Mouse (Mus musculus) heart, adult 11 months (tissue): ENCODE results near the gene Qtrt1.

Experiments used
- DNase-seq: peaks from one replicate; pipeline ENCODE4 v3.0.0; 2022

The Qtrt1 gene

GRCm38 (mm10) chr9:21424631-21425555, 13.3 kb downstream of the Qtrt1 start, which contains the start of gene Dnm2:
Gene Dnm2, plus strand, starts transcription at chr9:21424908.
- peak; percentile 100 for DNase-seq

DNA sequence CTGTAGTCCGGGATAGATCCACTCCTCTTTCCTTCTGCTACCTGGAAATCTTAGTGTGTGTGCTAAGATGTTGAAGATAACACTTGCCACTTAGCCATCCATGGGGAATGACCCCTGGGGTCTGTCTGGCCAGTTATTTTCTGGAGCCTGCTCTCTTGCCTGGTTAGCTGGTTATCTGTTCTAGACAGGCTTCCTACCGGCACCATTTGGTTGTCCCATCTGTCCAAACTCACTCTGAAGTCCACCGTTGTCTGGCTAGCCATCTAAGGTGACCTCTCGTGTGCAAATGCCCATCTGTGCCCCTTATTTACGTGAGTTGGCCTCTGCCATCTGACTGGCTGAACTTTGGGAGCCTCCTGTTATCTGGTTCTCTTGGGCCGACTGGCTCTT, 13.9 kb downstream of the Qtrt1 start:
- DNase-seq, result no peak

GRCm38 (mm10) chr9:21426013-21426412, 14.4 kb downstream of the Qtrt1 start:
- peak; percentile 94 for DNase-seq

GRCm38 (mm10) chr9:21426525-21426924, 14.9 kb downstream of the Qtrt1 start:
- DNase-seq, result peak; percentile 91

GRCm38 (mm10) chr9:21427773-21428172, 16.1 kb downstream of the Qtrt1 start:
- peak; percentile 87 for DNase-seq

DNA sequence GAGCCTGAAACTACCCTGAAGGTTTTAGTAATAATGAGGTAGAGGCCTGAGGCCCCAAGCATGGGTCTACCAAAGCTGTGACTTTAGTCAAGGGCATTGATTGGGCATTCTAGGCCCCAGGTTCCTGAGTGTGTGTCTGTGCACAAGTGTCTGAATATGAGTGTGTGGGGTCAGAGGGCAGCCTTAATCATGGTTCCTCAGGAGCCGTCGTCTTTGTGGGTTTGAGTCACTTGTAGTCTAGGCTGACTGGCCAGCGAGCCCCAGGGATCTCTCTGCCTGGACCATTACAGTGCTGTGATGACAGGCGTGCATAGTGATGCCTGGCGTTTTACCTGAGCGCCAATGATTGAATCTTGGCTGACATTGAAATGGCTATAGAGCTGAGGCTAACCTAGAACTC, 16.5 kb downstream of the Qtrt1 start:
- peak; percentile 90 for DNase-seq

DNA sequence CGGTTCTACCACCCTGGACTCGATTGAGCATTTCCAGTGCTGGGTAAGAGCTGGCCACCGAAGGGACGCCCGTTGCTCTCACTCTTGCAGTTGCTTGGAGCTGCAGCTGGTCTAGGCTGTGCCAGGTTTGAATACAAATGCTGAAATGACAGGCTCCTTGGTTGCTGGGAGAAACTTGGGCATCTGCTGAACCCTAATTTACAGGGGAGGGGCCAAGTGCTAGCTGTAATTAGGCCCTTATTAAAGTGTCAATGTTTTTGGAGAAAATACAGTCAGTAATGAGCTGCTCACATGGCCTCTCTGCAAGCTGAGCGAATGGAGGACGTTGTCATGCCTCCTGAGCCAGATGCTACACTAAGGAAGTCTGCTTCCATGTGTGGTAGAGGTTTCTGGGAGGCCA, 19.1 kb downstream of the Qtrt1 start:
- DNase-seq, result no peak

- no peak for DNase-seq
These were observed 20.4 kb downstream of the Qtrt1 start for GRCm38 (mm10) chr9:21432066-21432465.

- DNase-seq, result no peak
These were observed 22.1 kb downstream of the Qtrt1 start for GRCm38 (mm10) chr9:21433766-21434165.

DNA sequence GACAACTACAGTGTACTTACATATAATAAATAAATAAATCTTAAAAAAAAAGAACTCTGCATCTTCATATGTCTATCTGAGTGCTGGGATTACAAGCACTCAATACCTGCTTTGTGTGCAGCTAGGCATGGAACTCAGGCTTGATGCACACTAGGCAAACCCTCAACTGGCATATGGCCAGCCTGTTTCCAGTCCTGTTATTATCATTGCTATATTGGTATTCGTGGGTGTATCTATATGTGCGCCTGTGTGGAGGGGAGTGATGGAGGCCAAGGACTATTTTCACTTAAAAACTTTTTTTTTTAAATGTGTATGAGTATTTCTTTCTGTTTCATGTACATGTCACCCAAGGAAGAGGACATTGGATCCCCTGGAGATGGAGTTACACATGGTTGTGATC, 22.8 kb downstream of the Qtrt1 start:
- no peak for DNase-seq

DNA sequence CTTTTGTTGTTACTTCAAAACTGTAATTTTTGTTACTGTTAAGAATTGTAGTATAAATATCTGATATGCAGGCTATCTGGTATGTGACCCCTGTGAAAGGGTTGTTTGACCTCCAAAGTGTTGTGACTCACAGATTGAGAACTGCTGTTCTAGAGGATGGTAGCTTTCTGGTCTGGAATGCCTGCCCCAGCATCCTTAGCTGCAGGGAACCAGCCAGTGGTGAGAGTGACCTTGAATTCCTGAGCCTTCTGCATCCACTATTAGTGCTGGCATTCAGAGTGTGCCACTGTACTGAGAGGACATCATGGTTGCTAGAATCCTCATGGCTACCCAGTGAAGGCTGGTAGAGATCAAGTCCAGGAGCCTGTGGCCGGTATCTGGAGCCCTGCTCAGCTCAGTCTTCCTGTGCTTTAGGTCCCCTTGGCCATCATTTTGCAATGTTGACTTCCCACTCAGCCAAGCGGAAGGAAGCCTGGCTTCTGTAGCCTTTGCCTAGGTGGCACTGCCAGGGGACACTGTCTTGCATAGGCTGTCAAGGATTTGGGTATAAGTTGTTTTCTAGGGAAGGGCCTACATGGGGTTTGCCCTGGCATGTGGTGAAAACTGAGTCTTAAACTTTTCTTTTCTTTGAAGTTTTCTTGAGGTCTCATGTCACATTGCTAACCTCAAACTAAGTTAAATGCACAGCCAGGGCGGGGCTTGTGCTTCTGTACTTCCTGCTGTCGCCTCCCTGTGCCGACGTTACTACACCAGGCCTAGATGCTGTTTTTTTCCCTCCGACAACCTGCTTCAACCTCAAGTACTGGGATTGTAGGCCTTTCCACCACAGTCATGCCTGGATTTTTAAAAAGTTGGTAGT, 24.4 kb downstream of the Qtrt1 start:
- DNase-seq, result no peak

- DNase-seq, result no peak
These were observed 25.9 kb downstream of the Qtrt1 start for GRCm38 (mm10) chr9:21437577-21437976.

GRCm38 (mm10) chr9:21438219-21438618, 26.6 kb downstream of the Qtrt1 start:
- peak; percentile 98 for DNase-seq

DNA sequence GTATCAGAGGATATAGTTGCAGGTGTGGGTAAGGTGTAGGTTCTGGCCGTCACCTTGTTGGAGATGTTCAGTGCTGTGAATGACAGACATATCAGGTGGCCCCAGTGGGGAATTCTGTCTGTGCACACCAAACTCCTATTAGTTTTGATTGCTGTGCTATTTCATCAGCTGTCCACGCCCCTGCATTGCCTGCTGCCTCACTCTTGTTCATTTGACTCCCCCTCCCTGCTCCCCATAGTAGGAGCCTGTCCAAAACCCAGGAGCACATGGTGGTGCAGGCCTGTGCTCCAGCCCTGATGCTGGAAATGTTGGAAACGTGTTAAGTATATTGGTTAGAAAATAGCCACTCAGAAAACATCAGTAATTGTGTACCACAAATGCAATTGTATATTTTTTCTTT, 27.8 kb downstream of the Qtrt1 start:
- DNase-seq, result peak; percentile 94

- DNase-seq, result no peak
These were observed 28.3 kb downstream of the Qtrt1 start for GRCm38 (mm10) chr9:21439914-21440313.

DNA sequence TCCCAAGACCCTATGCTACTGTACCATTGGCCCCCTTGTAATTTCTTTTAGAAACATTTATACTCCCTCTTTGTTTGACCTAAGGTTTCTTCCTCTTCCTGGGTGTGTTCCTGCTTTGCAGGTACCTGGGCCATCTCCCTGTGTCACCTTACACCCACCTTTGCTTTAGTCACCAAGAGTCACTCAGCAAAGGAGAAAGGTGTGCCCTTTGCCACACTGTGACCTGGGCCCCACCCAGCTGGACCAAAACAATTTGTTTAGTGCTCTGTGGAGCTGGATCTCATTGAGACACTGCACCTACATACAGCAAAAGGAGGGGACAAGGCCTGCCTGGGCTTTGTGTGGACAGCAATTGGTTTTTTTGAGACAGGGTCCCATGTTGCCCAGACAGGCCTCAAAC, 28.8 kb downstream of the Qtrt1 start:
- DNase-seq, result no peak

- DNase-seq, result no peak
These were observed 32.2 kb downstream of the Qtrt1 start for GRCm38 (mm10) chr9:21443853-21444252.

- DNase-seq, result no peak
These were observed 32.9 kb downstream of the Qtrt1 start for GRCm38 (mm10) chr9:21444574-21444973.

- DNase-seq, result no peak
These were observed 33.6 kb downstream of the Qtrt1 start for GRCm38 (mm10) chr9:21445081-21445744.

DNA sequence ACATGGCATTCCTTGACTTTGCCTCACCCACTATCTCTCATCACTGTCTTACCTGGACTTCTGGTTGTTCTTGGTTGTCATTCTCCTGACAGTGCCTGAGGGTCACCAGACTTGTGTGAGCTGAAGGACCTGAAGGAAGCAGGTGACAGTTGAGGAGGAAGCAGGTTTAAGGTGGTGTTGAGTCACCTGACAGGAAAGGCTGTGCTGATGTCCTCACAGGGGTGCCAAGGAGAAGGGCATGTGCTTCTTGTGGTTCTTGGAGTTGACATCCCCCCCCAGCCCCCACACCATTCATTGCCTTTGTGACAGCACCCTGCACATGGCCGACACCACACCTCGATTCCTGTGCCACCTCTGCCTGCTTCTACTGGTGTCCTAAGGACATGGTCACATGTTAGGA, 36.1 kb downstream of the Qtrt1 start:
- DNase-seq, result no peak

DNA sequence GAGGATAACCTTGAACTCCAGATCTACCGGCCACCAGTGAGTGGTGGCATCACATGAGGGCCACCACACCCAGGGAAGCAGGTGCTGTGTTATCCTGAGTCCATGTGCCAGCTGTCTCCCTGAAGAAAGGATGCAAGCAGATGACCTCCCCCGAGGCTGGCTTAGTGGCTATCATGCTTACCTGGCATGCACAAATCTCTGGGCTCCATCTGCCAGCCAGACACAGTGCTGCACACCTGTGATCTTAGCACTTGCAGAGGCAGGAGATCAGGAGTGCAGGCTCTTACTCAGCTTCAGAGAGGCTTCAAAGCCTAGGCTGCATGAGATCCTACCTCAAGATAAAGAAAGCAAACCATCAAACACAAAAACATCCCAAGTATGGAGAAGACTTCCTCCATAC, 38.1 kb downstream of the Qtrt1 start:
- no peak for DNase-seq

DNA sequence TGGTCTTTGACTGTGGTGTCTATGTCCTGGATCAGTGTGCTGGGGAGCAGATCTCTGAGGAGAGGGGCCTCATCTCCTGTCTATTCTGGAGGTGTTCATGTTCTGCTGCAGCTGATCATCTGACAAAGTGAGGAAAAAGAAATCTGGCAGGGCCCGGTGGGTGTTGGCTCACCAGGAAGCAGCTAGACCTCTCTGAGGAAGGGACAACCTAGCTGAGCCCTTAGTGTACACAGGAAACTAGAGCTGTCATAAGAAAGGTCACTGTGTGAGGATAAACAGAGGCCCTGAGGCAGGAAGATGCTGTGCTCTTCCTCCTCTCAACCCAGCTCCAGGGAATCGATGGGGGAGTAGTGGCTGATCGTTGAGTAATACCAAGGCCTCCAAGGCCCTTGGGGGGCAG, 38.6 kb downstream of the Qtrt1 start:
- peak; percentile 95 for DNase-seq

DNA sequence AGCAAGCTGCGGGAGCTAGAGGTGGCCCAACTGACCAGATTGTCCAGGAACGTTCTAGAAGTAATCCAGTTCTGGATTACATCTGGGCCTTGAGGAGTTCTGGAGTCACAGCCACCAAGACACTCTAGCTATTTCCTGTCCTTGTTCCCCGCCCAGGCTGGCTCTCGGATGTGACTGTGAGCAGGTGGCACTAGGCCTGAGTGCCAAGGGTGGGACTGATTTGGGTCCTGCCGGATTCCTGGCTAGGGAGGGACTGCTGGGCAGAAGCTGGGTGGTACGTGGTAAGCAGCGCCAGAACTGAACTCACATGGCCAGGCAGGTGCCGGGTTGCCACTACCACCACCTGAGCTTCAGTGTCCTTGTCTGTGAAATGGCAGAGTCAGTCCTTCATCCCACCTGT, 39.8 kb downstream of the Qtrt1 start:
- peak; percentile 96 for DNase-seq
